Mouse (Mus musculus): Measurements from ENCODE around the gene Klk9. TPM values are rescaled to one million over a fixed set of nuclear protein-coding genes. Genes with fewer than 3 reads are reported as not detected.
A peak's percentile ranks its signal among the peaks of the same experiment; 100 is the strongest.

Klk9 gene
- polyA plus RNA-seq, 1 experiment from 2014 or later = 0.08 TPM

DNA sequence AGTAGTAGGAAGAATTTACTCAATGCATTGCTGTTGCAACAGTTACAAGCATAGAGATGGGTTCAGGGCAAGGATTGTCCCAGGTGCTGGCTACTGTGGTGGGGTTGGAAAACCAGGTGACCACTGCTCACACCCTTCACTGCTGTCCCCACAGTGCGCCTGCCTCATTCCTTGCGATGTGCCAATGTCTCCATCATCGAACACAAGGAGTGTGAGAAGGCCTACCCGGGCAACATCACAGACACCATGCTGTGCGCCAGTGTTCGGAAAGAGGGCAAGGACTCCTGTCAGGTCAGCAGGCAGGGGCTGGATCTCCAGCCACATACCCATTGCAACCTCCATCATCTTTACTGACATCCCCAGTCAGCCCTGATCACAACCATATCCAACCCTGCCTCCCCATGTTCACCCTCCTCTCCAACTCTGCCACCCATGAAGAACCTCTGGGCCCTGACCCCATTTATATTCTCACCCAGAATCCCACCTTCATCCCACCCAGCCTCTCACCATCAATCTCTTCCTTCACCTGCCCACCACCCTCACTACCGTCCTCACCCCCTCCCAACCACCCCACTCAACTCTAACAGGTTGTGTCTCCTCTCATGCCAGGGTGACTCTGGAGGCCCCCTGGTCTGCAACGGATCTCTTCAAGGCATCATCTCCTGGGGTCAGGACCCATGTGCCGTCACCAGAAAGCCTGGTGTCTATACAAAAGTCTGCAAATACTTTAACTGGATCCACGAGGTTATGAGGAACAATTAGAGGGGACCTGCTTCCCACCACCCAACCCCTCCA, 13.3 kb upstream of the Klk9 start:
- Histone ChIP-seq H3K27ac (no peak overlapping the region), H3K9ac (ENCODE audit: low read depth, low read length) (no peak overlapping the region), H3K27me3 (ENCODE audit: insufficient read depth, low read length) (no peaks in the 10 kb centered on the region), H3K4me1 (replicated peaks; ENCODE audit: insufficient read depth, low read length) (0 out of 2 replicates have a peak, but pooled peaks cover 2% of the 10 kb centered on the region), H3K9me3 (replicated peaks; ENCODE audit: low read length) (no peaks in the 10 kb centered on the region), H3K4me2 (ENCODE audit: low read length) (no peak overlapping the region), H3K4me3 (replicated peaks; ENCODE audit: low read depth, low read length) (no peak overlapping the region), H3K36me3 (ENCODE audit: insufficient read depth, low read length) (no peaks in the 10 kb centered on the region)
- WGBS = 87% methylated on average over 10 of the region's 10 CpGs
- ATAC-seq (replicated peaks; ENCODE audit: low FRiP score, low read depth) (no peak), DNase-seq (ENCODE audit: low spot score) (no peak)
- TF ChIP-seq CTCF (IDR thresholded peaks at IDR 0.05; ENCODE audit: low read depth) = no peak

DNA sequence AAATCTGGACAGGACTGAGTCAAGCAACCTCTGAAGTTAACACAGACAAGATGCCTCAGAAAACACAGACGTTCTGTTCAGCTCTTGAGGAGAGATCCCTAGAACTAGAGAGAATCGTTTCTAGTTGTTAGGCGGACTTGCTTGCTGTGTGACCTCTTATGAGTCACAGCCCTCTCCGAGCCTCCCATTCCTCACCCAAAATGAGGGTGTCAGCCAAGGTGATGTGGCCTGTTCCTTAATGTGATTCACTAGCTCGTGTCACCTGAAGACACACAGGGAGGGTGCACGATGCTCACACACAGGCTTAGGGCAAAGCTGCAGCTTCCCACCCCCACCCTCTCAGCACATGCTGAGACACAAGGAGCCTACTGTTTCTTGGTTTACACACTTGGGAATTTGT, 11.4 kb upstream of the Klk9 start:
- no peak for ATAC-seq (replicated peaks; ENCODE audit: low FRiP score, low read depth)
- H3K4me3 ChIP-seq (replicated peaks; ENCODE audit: low read depth, low read length) = no peak overlapping the region
- no peak for DNase-seq (ENCODE audit: low spot score)

DNA sequence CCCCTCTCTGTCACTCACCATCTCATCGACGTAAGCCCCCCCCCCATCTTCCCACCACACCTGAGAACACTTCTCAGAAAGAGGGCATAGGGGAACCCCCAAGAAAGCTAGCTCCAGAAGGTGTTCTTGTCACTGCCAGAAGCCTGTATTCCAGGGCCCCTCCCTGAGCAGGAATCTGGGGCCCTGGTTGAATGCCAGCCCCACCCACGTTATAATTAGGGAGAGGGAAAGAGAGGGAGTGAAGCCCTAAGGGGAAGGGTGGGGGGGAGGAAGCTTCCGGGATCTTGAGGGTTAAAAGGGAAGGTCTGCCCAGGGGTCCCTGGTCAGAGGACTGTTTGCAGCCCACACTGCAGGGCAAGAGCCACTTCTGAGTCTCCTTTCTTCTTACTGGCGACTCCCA, 10.9 kb upstream of the Klk9 start, which contains the start of gene Klk10:
Gene Klk10, plus strand, starts transcription at position 290 of the 400 bp plus-strand sequence.
- Histone ChIP-seq H3K9me3 (replicated peaks; ENCODE audit: low read length) (no peaks in the 10 kb centered on the region), H3K4me1 (replicated peaks; ENCODE audit: insufficient read depth, low read length) (0 out of 2 replicates have a peak, but pooled peaks cover 2% of the 10 kb centered on the region), H3K27me3 (ENCODE audit: insufficient read depth, low read length) (no peaks in the 10 kb centered on the region), H3K4me2 (ENCODE audit: low read length) (no peak within 1 kb of the TSS), H3K36me3 (ENCODE audit: insufficient read depth, low read length) (no peaks in the 10 kb centered on the region), H3K27ac (no peak within 1 kb of the TSS), H3K4me3 (replicated peaks; ENCODE audit: low read depth, low read length) (no peak within 1 kb of the TSS), H3K9ac (ENCODE audit: low read depth, low read length) (no peak within 1 kb of the TSS)
- ATAC-seq (replicated peaks; ENCODE audit: low FRiP score, low read depth) (no peak), DNase-seq (ENCODE audit: low spot score) (no peak)
- no peak for TF ChIP-seq CTCF (IDR thresholded peaks at IDR 0.05; ENCODE audit: low read depth)
- 42% methylated on average over 5 of the region's 5 CpGs for WGBS

More for the DNA sequence above, 11.4 kb upstream of the Klk9 start:
- no peak for TF ChIP-seq CTCF (IDR thresholded peaks at IDR 0.05; ENCODE audit: low read depth)
- Histone ChIP-seq H3K27me3 (ENCODE audit: insufficient read depth, low read length) (no peaks in the 10 kb centered on the region), H3K9ac (ENCODE audit: low read depth, low read length) (no peak overlapping the region), H3K4me2 (ENCODE audit: low read length) (no peak overlapping the region), H3K36me3 (ENCODE audit: insufficient read depth, low read length) (no peaks in the 10 kb centered on the region), H3K4me1 (replicated peaks; ENCODE audit: insufficient read depth, low read length) (0 out of 2 replicates have a peak, but pooled peaks cover 2% of the 10 kb centered on the region), H3K27ac (no peak overlapping the region), H3K9me3 (replicated peaks; ENCODE audit: low read length) (no peaks in the 10 kb centered on the region)
- 56% methylated on average over 6 of the region's 6 CpGs for WGBS

DNA sequence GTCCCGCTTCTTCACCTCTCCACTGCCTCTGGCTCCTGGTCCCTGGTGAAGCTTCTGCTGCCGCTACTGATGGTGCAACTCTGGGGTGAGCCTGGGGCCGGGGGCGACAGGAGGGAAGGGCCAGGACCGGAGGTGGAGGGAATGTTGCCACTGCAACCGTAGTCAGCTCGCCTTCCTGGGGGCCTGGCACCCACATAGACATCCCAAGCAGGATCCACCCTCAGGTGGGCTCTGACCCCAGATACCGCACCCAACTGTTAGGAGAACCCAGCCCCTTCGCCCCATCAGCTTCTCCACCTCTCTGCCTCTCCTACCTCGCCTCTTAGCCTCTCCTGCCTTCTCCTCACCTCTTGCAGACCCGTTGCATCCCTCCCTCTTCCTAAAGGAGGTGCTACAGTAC, 10.2 kb upstream of the Klk9 start:
- no peak for DNase-seq (ENCODE audit: low spot score)
- 0 out of 2 replicates have a peak, but pooled peaks cover 2% of the 10 kb centered on the region for H3K4me1 ChIP-seq (replicated peaks; ENCODE audit: insufficient read depth, low read length)
- no peaks in the 10 kb centered on the region for H3K9me3 ChIP-seq (replicated peaks; ENCODE audit: low read length)
- H3K36me3 ChIP-seq (ENCODE audit: insufficient read depth, low read length) = no peaks in the 10 kb centered on the region
- H3K9ac ChIP-seq (ENCODE audit: low read depth, low read length) = no peak overlapping the region
- ATAC-seq (replicated peaks; ENCODE audit: low FRiP score, low read depth) = no peak
- WGBS = 91% methylated on average over 11 of the region's 11 CpGs
- H3K4me2 ChIP-seq (ENCODE audit: low read length) = no peak overlapping the region
- TF ChIP-seq CTCF (IDR thresholded peaks at IDR 0.05; ENCODE audit: low read depth) = no peak
- no peak overlapping the region for H3K4me3 ChIP-seq (replicated peaks; ENCODE audit: low read depth, low read length)
- no peaks in the 10 kb centered on the region for H3K27me3 ChIP-seq (ENCODE audit: insufficient read depth, low read length)
- H3K27ac ChIP-seq = no peak overlapping the region

DNA sequence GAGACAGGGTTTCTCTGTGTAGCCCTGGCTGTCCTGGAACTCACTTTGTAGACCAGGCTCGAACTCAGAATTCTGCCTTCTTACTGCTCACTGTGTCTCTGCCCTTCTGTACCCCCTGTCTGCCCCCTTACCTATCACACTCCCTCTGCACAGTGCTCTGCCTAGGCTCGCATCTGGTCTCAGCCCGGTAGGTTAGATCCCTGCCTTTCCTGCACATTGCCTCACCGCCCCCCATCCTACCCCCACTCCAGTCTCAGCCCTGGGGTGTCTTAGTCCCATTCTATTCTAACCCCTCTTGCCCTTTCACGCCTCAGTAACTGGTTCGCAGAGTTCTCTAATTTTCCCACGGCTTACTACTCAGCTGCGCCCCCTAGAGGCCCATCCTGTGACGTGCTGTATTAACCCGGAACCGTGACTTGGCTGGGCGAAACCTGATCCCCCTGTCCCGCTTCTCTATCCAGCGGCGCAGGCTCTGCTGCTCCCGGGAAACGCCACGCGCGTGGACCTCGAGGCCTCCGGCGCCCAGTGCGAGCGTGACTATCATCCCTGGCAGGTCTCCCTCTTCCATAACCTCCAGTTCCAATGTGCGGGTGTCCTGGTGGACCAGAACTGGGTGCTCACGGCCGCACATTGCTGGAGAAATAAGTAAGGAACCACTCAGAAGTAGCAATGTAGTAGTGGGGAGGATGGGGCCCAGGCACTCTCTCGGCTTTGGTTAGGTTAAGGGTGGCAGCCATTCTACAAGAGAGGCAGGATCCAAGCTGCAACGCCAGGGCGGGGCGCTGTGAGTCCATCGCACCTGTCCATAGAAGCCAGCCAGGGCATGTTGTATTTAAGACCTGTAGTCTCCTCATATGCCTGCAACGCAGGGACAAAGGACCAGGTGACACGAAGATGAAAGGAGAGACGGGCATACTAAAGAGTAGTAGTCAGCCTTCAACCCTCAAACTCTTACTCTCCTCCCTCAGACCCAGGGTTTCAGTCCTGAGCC, 9.1 kb upstream of the Klk9 start:
- Histone ChIP-seq H3K27me3 (ENCODE audit: insufficient read depth, low read length) (no peaks in the 10 kb centered on the region), H3K9ac (ENCODE audit: low read depth, low read length) (no peak overlapping the region), H3K9me3 (replicated peaks; ENCODE audit: low read length) (no peaks in the 10 kb centered on the region), H3K27ac (no peak overlapping the region), H3K36me3 (ENCODE audit: insufficient read depth, low read length) (no peaks in the 10 kb centered on the region), H3K4me1 (replicated peaks; ENCODE audit: insufficient read depth, low read length) (0 out of 2 replicates have a peak, but pooled peaks cover 2% of the 10 kb centered on the region), H3K4me3 (replicated peaks; ENCODE audit: low read depth, low read length) (no peak overlapping the region), H3K4me2 (ENCODE audit: low read length) (peak overlapping the region; percentile 48)
- DNase-seq (ENCODE audit: low spot score) (peak; percentile 90), ATAC-seq (replicated peaks; ENCODE audit: low FRiP score, low read depth) (peak; percentile 86)
- peak; percentile 88 for TF ChIP-seq CTCF (IDR thresholded peaks at IDR 0.05; ENCODE audit: low read depth)
- 6% methylated on average over 36 of the region's 36 CpGs for WGBS

DNA sequence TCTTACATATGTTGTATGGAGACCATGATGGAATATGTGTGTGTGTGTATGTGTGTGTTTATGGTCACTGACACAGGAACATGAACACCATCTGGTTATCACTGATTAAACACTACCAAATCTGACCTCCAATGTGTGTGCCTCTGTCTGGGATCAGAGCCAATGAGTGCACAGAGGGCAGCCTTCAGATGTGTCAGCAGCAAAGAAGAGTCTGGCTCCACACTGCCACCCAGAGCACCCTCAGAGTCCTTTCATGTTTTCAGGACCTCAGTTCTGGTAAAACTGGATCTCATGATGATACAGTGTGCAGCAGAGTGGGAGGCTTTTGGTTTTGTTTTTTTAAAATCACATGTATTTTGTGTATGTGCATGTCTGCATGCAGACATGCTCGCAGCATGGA, 6.4 kb upstream of the Klk9 start:
- H3K4me1 ChIP-seq (replicated peaks; ENCODE audit: insufficient read depth, low read length) = 0 out of 2 replicates have a peak, but pooled peaks cover 2% of the 10 kb centered on the region
- no peak overlapping the region for H3K4me2 ChIP-seq (ENCODE audit: low read length)
- no peaks in the 10 kb centered on the region for H3K36me3 ChIP-seq (ENCODE audit: insufficient read depth, low read length)
- no peak overlapping the region for H3K9ac ChIP-seq (ENCODE audit: low read depth, low read length)
- ATAC-seq (replicated peaks; ENCODE audit: low FRiP score, low read depth) (no peak), DNase-seq (ENCODE audit: low spot score) (peak; percentile 14)
- 79% methylated on average over 1 of the region's 1 CpGs for WGBS
- H3K9me3 ChIP-seq (replicated peaks; ENCODE audit: low read length) = no peaks in the 10 kb centered on the region
- H3K27me3 ChIP-seq (ENCODE audit: insufficient read depth, low read length) = no peaks in the 10 kb centered on the region
- no peak overlapping the region for H3K27ac ChIP-seq
- no peak overlapping the region for H3K4me3 ChIP-seq (replicated peaks; ENCODE audit: low read depth, low read length)
- peak; percentile 44 for TF ChIP-seq CTCF (IDR thresholded peaks at IDR 0.05; ENCODE audit: low read depth)
